Mouse (Mus musculus): ENCODE results near the gene Cnnm3.

- TF ChIP-seq UBTF (IDR thresholded peaks at IDR 0.05; ENCODE audit: borderline replicate concordance, insufficient read depth, low read depth, low read length) (no peak), MAX (IDR thresholded peaks at IDR 0.05; ENCODE audit: low read length) (no peak), POLR2A (IDR thresholded peaks at IDR 0.05; ENCODE audit: control insufficient read depth in 1 of 2, insufficient read depth in 1 of 2, low read depth in 1 of 2, low read length in 2 of 2, poor library complexity in 1 of 2) (no peak), RAD21 (IDR thresholded peaks at IDR 0.05; ENCODE audit: low read depth, low read length) (no peak), USF1 (IDR thresholded peaks at IDR 0.05; ENCODE audit: low read depth, low read length) (no peak), TCF12 (IDR thresholded peaks at IDR 0.05; ENCODE audit: low read depth, low read length) (no peak), CTCF (IDR thresholded peaks at IDR 0.05 in 2 of 3, conservative IDR thresholded peaks at IDR 0.05 in 1 of 3; ENCODE audit: control insufficient read depth in 1 of 3, insufficient read depth in 1 of 3, low read depth in 2 of 3, low read length in 3 of 3, poor library complexity in 1 of 3, severe bottlenecking in 1 of 3) (no peak)
Measured at GRCm38 (mm10) chr1:36526903-36527302, 15.2 kb downstream of the Cnnm3 start.

Measured in MEL (cell line).